Mouse (Mus musculus) stomach, postnatal 0 days (tissue): Measurements from ENCODE around the gene Llgl2. TPM values are rescaled to one million over a fixed set of nuclear protein-coding genes. Genes with fewer than 3 reads are reported as not detected.
A peak's percentile ranks its signal among the peaks of the same experiment; 100 is the strongest.

ENCODE experiments used
- ATAC-seq: fragments of 200-750 bp; cut with Nextera tagmentation; 2 replicates; pipeline ENCODE4 v1.8.0; 2017; ENCODE audit not compliant: low FRiP score, low TSS enrichment
- DNase-seq: peaks from one replicate; pipeline ENCODE4 v3.0.0-alpha.2; 2016; ENCODE audit warnings: low spot score
- H3K27ac ChIP-seq: fragments of 300-500 bp; sonication (generic); replicated peaks from 2 replicates; pipeline ENCODE4 v1.5.1; 2014; ENCODE audit warnings: mild to moderate bottlenecking, control low read depth
- H3K27me3 ChIP-seq: fragments of 300-500 bp; sonication (generic); 2 replicates; pipeline ENCODE4 v1.6.1; 2014; ENCODE audit warnings: low read length; ENCODE audit not compliant: control insufficient read depth, insufficient read depth
- H3K36me3 ChIP-seq: fragments of 300-500 bp; sonication (generic); 2 replicates; pipeline ENCODE4 v1.6.1; 2014; ENCODE audit warnings: low read length, mixed read lengths; ENCODE audit not compliant: control insufficient read depth, insufficient read depth
- H3K4me1 ChIP-seq: fragments of 300-500 bp; sonication (generic); replicated peaks from 2 replicates; pipeline ENCODE4 v1.6.1; 2014; ENCODE audit warnings: antibody characterized with exemption; ENCODE audit not compliant: control insufficient read depth, insufficient read depth
- H3K4me2 ChIP-seq: fragments of 300-500 bp; sonication (generic); replicated peaks from 2 replicates; pipeline ENCODE4 v1.6.1; 2014; ENCODE audit warnings: low read depth, mild to moderate bottlenecking, control low read depth, moderate library complexity
- H3K4me3 ChIP-seq: fragments of 300-500 bp; sonication (generic); 2 replicates; pipeline ENCODE4 v1.5.1; 2014; ENCODE audit warnings: low read depth, low read length, control low read depth
- H3K9ac ChIP-seq: fragments of 300-500 bp; sonication (generic); 2 replicates; pipeline ENCODE4 v1.6.1; 2014; ENCODE audit warnings: mild to moderate bottlenecking, low read length, control low read depth, mixed read lengths
- H3K9me3 ChIP-seq: fragments of 300-500 bp; sonication (generic); 2 replicates; pipeline ENCODE4 v1.6.1; 2016; ENCODE audit warnings: low read length; ENCODE audit not compliant: control insufficient read depth
- CTCF ChIP-seq: IDR thresholded peaks from 2 replicates; pipeline ENCODE4 v1.5.1; 2016; ENCODE audit warnings: antibody characterized with exemption, low read depth, mild to moderate bottlenecking, moderate library complexity
- EP300 ChIP-seq: optimal IDR thresholded peaks from 2 replicates; pipeline ENCODE3; 2016; ENCODE audit warnings: antibody characterized with exemption
- WGBS: fragments of 180-500 bp; shearing (Covaris S2); extraction: QIAGEN DNeasy Blood & Tissue Kit; methylation state at CpG from one replicate; pipeline ENCODE4 v1.1.7; 2014; 5-methylcytosine and 5-hydroxymethylcytosine counted together
- polyA plus RNA-seq: library from polyadenylated mRNA; unstranded; fragments of >200 nt; fragmentation: Nextera tagmentation; extraction: Ambion mirVana; gene quantifications from 2 replicates; pipeline ENCODE4 v1.2.1, GENCODE M21; 2015

Llgl2 gene
- polyA plus RNA-seq, 1 experiment from 2014 or later, result 58.4 TPM

GRCm38 (mm10) chr11:115875935-115876334 lies 52.1 kb downstream of the Llgl2 start:
- H3K4me1 ChIP-seq, result no peaks in the 10 kb centered on the region
- no peak overlapping the region for H3K4me3 ChIP-seq
- H3K4me2 ChIP-seq, result no peak overlapping the region
- ATAC-seq (no peak), DNase-seq (no peak)
- H3K9ac ChIP-seq, result no peak overlapping the region
- no peaks in the 10 kb centered on the region for H3K9me3 ChIP-seq
- no peaks in the 10 kb centered on the region for H3K27me3 ChIP-seq
- TF ChIP-seq EP300, result no peak
- no peak for TF ChIP-seq CTCF
- no peaks in the 10 kb centered on the region for H3K36me3 ChIP-seq
- no peak overlapping the region for H3K27ac ChIP-seq
- WGBS, result 93% methylated on average over 3 of the region's 3 CpGs

GRCm38 (mm10) chr11:115876438-115876837 lies 52.6 kb downstream of the Llgl2 start:
- Histone ChIP-seq H3K4me3 (no peak overlapping the region), H3K9ac (no peak overlapping the region), H3K36me3 (no peaks in the 10 kb centered on the region), H3K27me3 (no peaks in the 10 kb centered on the region), H3K4me1 (no peaks in the 10 kb centered on the region), H3K9me3 (no peaks in the 10 kb centered on the region), H3K4me2 (no peak overlapping the region), H3K27ac (peak overlapping the region; percentile 78)
- 77% methylated on average over 5 of the region's 5 CpGs for WGBS
- TF ChIP-seq CTCF (peak; percentile 41), EP300 (no peak)
- no peak for ATAC-seq
- no peak for DNase-seq

- Histone ChIP-seq H3K9ac (no peak overlapping the region; the same call in 1 of the 2 replicates), H3K27ac (peak overlapping the region; percentile 78), H3K4me3 (no peak overlapping the region), H3K36me3 (no peaks in the 10 kb centered on the region), H3K4me2 (peak overlapping the region; percentile 34; the same call in 1 of the 2 replicates), H3K4me1 (no peaks in the 10 kb centered on the region), H3K27me3 (no peaks in the 10 kb centered on the region), H3K9me3 (no peaks in the 10 kb centered on the region)
- TF ChIP-seq CTCF (no peak), EP300 (no peak)
- WGBS, result 40% methylated on average over 6 of the region's 6 CpGs
- peak; percentile 89 for DNase-seq
- ATAC-seq, result peak; percentile 84
These were observed 53.4 kb downstream of the Llgl2 start for GRCm38 (mm10) chr11:115877174-115877755.

- H3K27ac ChIP-seq, result peak overlapping the region; percentile 49; the same call in 1 of the 2 replicates
- ATAC-seq (peak; percentile 21; the same call in 1 of the 2 replicates), DNase-seq (peak; percentile 60)
- H3K9me3 ChIP-seq, result no peaks in the 10 kb centered on the region
- 68% methylated on average over 8 of the region's 8 CpGs for WGBS
- H3K4me1 ChIP-seq, result no peaks in the 10 kb centered on the region
- H3K27me3 ChIP-seq, result no peaks in the 10 kb centered on the region
- no peaks in the 10 kb centered on the region for H3K36me3 ChIP-seq
- H3K4me3 ChIP-seq, result no peak overlapping the region
- H3K4me2 ChIP-seq, result no peak overlapping the region
- 0 out of 2 replicates have a peak overlapping the region, but pooled peaks have one; percentile 43 for H3K9ac ChIP-seq
- TF ChIP-seq EP300, result no peak
- no peak for TF ChIP-seq CTCF
These were observed 54.2 kb downstream of the Llgl2 start for GRCm38 (mm10) chr11:115878071-115878470.

GRCm38 (mm10) chr11:115881002-115881401 lies 57.2 kb downstream of the Llgl2 start:
- Histone ChIP-seq H3K9me3 (no peaks in the 10 kb centered on the region), H3K4me1 (no peaks in the 10 kb centered on the region), H3K4me3 (no peak overlapping the region), H3K9ac (no peak overlapping the region), H3K27me3 (no peaks in the 10 kb centered on the region), H3K4me2 (no peak overlapping the region), H3K36me3 (no peaks in the 10 kb centered on the region), H3K27ac (no peak overlapping the region)
- ATAC-seq (no peak), DNase-seq (peak; percentile 46)
- 26% methylated on average over 5 of the region's 5 CpGs for WGBS
- TF ChIP-seq CTCF (peak; percentile 82), EP300 (no peak)

GRCm38 (mm10) chr11:115883251-115883650 lies 59.4 kb downstream of the Llgl2 start:
- Histone ChIP-seq H3K4me2 (no peak overlapping the region), H3K4me1 (no peaks in the 10 kb centered on the region), H3K27ac (no peak overlapping the region), H3K36me3 (no peaks in the 10 kb centered on the region), H3K9me3 (no peaks in the 10 kb centered on the region), H3K27me3 (no peaks in the 10 kb centered on the region), H3K4me3 (no peak overlapping the region), H3K9ac (no peak overlapping the region)
- no peak for ATAC-seq
- 47% methylated on average over 15 of the region's 17 CpGs for WGBS
- DNase-seq, result no peak
- TF ChIP-seq CTCF, result no peak
- TF ChIP-seq EP300, result no peak
